ENCODE assay signal across 11 mouse cellular contexts in the genomic region with DNA sequence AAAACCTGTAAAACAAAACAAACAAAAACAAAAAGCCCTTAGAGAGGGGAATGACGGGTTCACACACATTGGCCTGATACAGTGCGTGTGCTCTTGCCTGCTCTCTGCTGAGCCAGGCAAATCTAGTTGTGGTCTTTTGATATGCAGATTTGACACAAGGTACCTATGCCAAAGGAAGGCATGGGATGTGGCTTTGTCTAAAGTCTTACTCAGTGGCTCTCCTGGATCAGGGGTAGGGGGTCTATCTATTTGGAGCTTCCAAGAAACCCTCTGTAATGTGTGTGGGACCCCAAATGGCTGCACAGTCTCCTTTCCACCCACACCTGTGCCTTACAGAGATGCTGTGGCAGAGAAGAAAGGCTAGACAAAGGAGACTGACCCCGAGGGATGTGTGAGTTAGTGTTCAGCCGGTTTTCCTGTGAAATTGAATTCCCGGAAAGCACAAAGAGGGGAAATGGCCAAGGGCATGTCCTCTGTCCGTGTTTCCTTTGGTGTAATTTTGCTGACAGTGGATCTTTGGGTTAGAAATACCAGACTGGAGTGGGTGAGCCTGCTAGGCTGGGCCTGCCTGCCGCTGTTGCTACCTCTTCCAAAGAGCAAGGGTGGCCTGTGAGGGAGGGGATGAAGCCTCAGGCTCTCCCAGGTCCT.
DNase-seq lines count a peak whose midpoint lies in the region; ATAC-seq lines count a peak whose summit lies in the region.
"Had no signal": no experiment of that assay in that cellular context is flagged by ENCODE, and none has a peak within 500 bp of the region (broad histone marks: within the 10 kb centered on the region; RNA-seq: fewer than 3 reads in every experiment).

No protein-coding gene starts in this region.

- no peaks in the 10 kb centered on the region for H3K9me3 ChIP-seq in hindbrain, embryonic 13.5 days
- H3K9me3 ChIP-seq in hindbrain, embryonic 14.5 days (ENCODE audit: control insufficient read depth, low read length), result no peaks in the 10 kb centered on the region
- H3K9me3 ChIP-seq in midbrain, embryonic 11.5 days (ENCODE audit: control insufficient read depth, low read length), result no peaks in the 10 kb centered on the region
- H3K9me3 ChIP-seq in midbrain, embryonic 16.5 days (replicated peaks; ENCODE audit: control insufficient read depth, low read length, poor library complexity, severe bottlenecking), result no peaks in the 10 kb centered on the region
- H3K9me3 ChIP-seq in kidney, embryonic 16.5 days (ENCODE audit: low read length), result no peaks in the 10 kb centered on the region
- no peaks in the 10 kb centered on the region for H3K9me3 ChIP-seq in forebrain, embryonic 10.5 days

- peaks cover 29% of the 10 kb centered on the region for H3K4me1 ChIP-seq in hindbrain, embryonic 13.5 days (replicated peaks)
- H3K4me1 ChIP-seq in hindbrain, embryonic 14.5 days (replicated peaks; ENCODE audit: control insufficient read depth, insufficient read depth, low read length), result peaks cover 4% of the 10 kb centered on the region; the same call in 1 of the 2 replicates
- H3K4me1 ChIP-seq in midbrain, embryonic 11.5 days (ENCODE audit: control insufficient read depth, insufficient read depth, low read length), result 0 out of 2 replicates have a peak, but pooled peaks cover 3% of the 10 kb centered on the region
- H3K4me1 ChIP-seq in midbrain, embryonic 16.5 days (ENCODE audit: control insufficient read depth, insufficient read depth, low read length), result 0 out of 2 replicates have a peak, but pooled peaks cover 15% of the 10 kb centered on the region
- H3K4me1 ChIP-seq in kidney, embryonic 16.5 days (ENCODE audit: insufficient read depth, low read length), result 0 out of 2 replicates have a peak, but pooled peaks cover 2% of the 10 kb centered on the region
- peaks cover 11% of the 10 kb centered on the region for H3K4me1 ChIP-seq in forebrain, embryonic 10.5 days

- H3K9ac ChIP-seq in hindbrain, embryonic 13.5 days, result no peak overlapping the region
- no peak overlapping the region for H3K9ac ChIP-seq in hindbrain, embryonic 14.5 days
- no peak overlapping the region for H3K9ac ChIP-seq in midbrain, embryonic 11.5 days (ENCODE audit: low read length)
- H3K9ac ChIP-seq in midbrain, embryonic 16.5 days (ENCODE audit: low read depth, low read length), result no peak overlapping the region
- no peak overlapping the region for H3K9ac ChIP-seq in kidney, embryonic 16.5 days (replicated peaks; ENCODE audit: low read length)

- peak overlapping the region; percentile 9 for H3K27ac ChIP-seq in hindbrain, embryonic 13.5 days
- H3K27ac ChIP-seq in hindbrain, embryonic 14.5 days, result no peak overlapping the region
- no peak overlapping the region for H3K27ac ChIP-seq in midbrain, embryonic 11.5 days (ENCODE audit: low read depth, low read length)
- no peak overlapping the region for H3K27ac ChIP-seq in midbrain, embryonic 16.5 days (ENCODE audit: low read length)
- peak overlapping the region; percentile 64 for H3K27ac ChIP-seq in kidney, embryonic 16.5 days (ENCODE audit: low read length)
- no peak overlapping the region; the same call in 1 of the 2 replicates for H3K27ac ChIP-seq in forebrain, embryonic 10.5 days

- H3K27me3 ChIP-seq in hindbrain, embryonic 13.5 days, result peaks cover 5% of the 10 kb centered on the region; the same call in 1 of the 2 replicates
- H3K27me3 ChIP-seq in hindbrain, embryonic 14.5 days (ENCODE audit: control insufficient read depth, insufficient read depth, low read length), result no peaks in the 10 kb centered on the region
- no peaks in the 10 kb centered on the region; the same call in 1 of the 2 replicates for H3K27me3 ChIP-seq in midbrain, embryonic 11.5 days (ENCODE audit: control insufficient read depth, insufficient read depth, low read length)
- H3K27me3 ChIP-seq in midbrain, embryonic 16.5 days (ENCODE audit: control insufficient read depth, insufficient read depth, low read depth, low read length), result no peaks in the 10 kb centered on the region
- H3K27me3 ChIP-seq in kidney, embryonic 16.5 days (ENCODE audit: insufficient read depth, low read length), result no peaks in the 10 kb centered on the region
- no peaks in the 10 kb centered on the region; the same call in 1 of the 2 replicates for H3K27me3 ChIP-seq in forebrain, embryonic 10.5 days (ENCODE audit: poor library complexity, severe bottlenecking)

- H3K36me3 ChIP-seq in hindbrain, embryonic 13.5 days, result no peaks in the 10 kb centered on the region
- H3K36me3 ChIP-seq in hindbrain, embryonic 14.5 days (replicated peaks; ENCODE audit: control insufficient read depth, insufficient read depth), result no peaks in the 10 kb centered on the region
- no peaks in the 10 kb centered on the region for H3K36me3 ChIP-seq in midbrain, embryonic 11.5 days (ENCODE audit: control insufficient read depth, insufficient read depth, low read length)
- H3K36me3 ChIP-seq in midbrain, embryonic 16.5 days (ENCODE audit: control insufficient read depth, insufficient read depth, low read length), result no peaks in the 10 kb centered on the region
- H3K36me3 ChIP-seq in kidney, embryonic 16.5 days (ENCODE audit: insufficient read depth, low read length), result no peaks in the 10 kb centered on the region
- no peaks in the 10 kb centered on the region for H3K36me3 ChIP-seq in forebrain, embryonic 10.5 days (replicated peaks)

- no peak overlapping the region for H3K4me3 ChIP-seq in hindbrain, embryonic 13.5 days
- H3K4me3 ChIP-seq in hindbrain, embryonic 14.5 days (replicated peaks; ENCODE audit: low read length), result no peak overlapping the region
- no peak overlapping the region for H3K4me3 ChIP-seq in midbrain, embryonic 11.5 days (ENCODE audit: low read depth, low read length)
- H3K4me3 ChIP-seq in midbrain, embryonic 16.5 days (ENCODE audit: low read depth, low read length), result no peak overlapping the region
- no peak overlapping the region for H3K4me3 ChIP-seq in kidney, embryonic 16.5 days (ENCODE audit: low read length)
- H3K4me3 ChIP-seq in forebrain, embryonic 10.5 days, result no peak overlapping the region
- H3K4me3 ChIP-seq: erythroblast, embryonic 14.5 days had no signal

- no peak overlapping the region for H3K4me2 ChIP-seq in hindbrain, embryonic 13.5 days
- no peak overlapping the region for H3K4me2 ChIP-seq in hindbrain, embryonic 14.5 days (replicated peaks)
- no peak overlapping the region for H3K4me2 ChIP-seq in midbrain, embryonic 11.5 days
- no peak overlapping the region for H3K4me2 ChIP-seq in midbrain, embryonic 16.5 days (ENCODE audit: low read length)
- H3K4me2 ChIP-seq in kidney, embryonic 16.5 days (replicated peaks; ENCODE audit: low read depth, low read length), result no peak overlapping the region

- no peak for ATAC-seq in hindbrain, embryonic 13.5 days (ENCODE audit: low FRiP score)
- no peak for ATAC-seq in hindbrain, embryonic 14.5 days (ENCODE audit: low FRiP score)
- no peak for ATAC-seq in midbrain, embryonic 11.5 days (ENCODE audit: low FRiP score)
- no peak for ATAC-seq in midbrain, embryonic 16.5 days
- no peak for ATAC-seq in kidney, embryonic 16.5 days (ENCODE audit: low FRiP score, low TSS enrichment)
- ATAC-seq: activated CD4-positive, CD25-positive, alpha-beta regulatory T cell, adult 4 months had no signal

- WGBS in hindbrain, embryonic 13.5 days, result 56% methylated on average over 7 of the region's 7 CpGs
- 49% methylated on average over 7 of the region's 7 CpGs for WGBS in hindbrain, embryonic 14.5 days
- WGBS in midbrain, embryonic 11.5 days, result 67% methylated on average over 7 of the region's 7 CpGs
- WGBS in midbrain, embryonic 16.5 days, result 50% methylated on average over 7 of the region's 7 CpGs
- 45% methylated on average over 7 of the region's 7 CpGs for WGBS in kidney, embryonic 16.5 days
- WGBS in forebrain, embryonic 10.5 days, result 61% methylated on average over 7 of the region's 7 CpGs

- no peak for DNase-seq in hindbrain, embryonic 14.5 days (ENCODE audit: low spot score)
- DNase-seq in midbrain, embryonic 11.5 days (ENCODE audit: low spot score, missing footprints), result peak; percentile 59
- DNase-seq in yolk sac, embryonic 10.5 days (ENCODE audit: low spot score), result peak; percentile 53
- no peak for DNase-seq in forebrain, embryonic 10.5 days (ENCODE audit: extremely low spot score, low spot score)
- DNase-seq: retina, postnatal 1 day; thymus, postnatal 36 days had no signal

Comparison
In these comparisons a context has a peak if more than half of its experiments do, and no peak if none do; other contexts are left out.
1. H3K27ac ChIP-seq: peak in hindbrain, embryonic 13.5 days (single experiment) and kidney, embryonic 16.5 days (single experiment); none in hindbrain, embryonic 14.5 days (single experiment), midbrain, embryonic 11.5 days (single experiment), midbrain, embryonic 16.5 days (single experiment) and forebrain, embryonic 10.5 days (single experiment).
2. DNase-seq: peak in midbrain, embryonic 11.5 days (single experiment) and yolk sac, embryonic 10.5 days (single experiment); none in hindbrain, embryonic 14.5 days (single experiment) and forebrain, embryonic 10.5 days (single experiment).